Mouse (Mus musculus) heart, embryonic 14.5 days (tissue): Measurements from ENCODE around the gene Il12rb2. TPM values are rescaled to one million over a fixed set of nuclear protein-coding genes. Genes with fewer than 3 reads are reported as not detected.

ENCODE experiments used
- ATAC-seq: fragments of 200-750 bp; cut with Nextera tagmentation; 2 replicates; pipeline ENCODE4 v1.8.0; 2017; ENCODE audit warnings: low read depth, moderate TSS enrichment; ENCODE audit not compliant: insufficient number of reproducible peaks, insufficient read depth, low FRiP score
- H3K27ac ChIP-seq, 2 experiments: fragments of 200-500 bp in 1 of 2; fragments of 300-500 bp in 1 of 2; sonication (generic) in 1 of 2; replicated peaks in 1 of 2; 2 replicates each; pipeline ENCODE4 v1.5.1; 2012 to 2014; ENCODE audit warnings: low read depth in 2 of 2, low read length in 2 of 2, control low read depth in 1 of 2, mild to moderate bottlenecking in 1 of 2, mixed read lengths in 1 of 2; ENCODE audit not compliant: control insufficient read depth in 1 of 2, insufficient read depth in 1 of 2
- H3K27me3 ChIP-seq: fragments of 300-500 bp; sonication (generic); 2 replicates; pipeline ENCODE4 v1.6.1; 2014; ENCODE audit warnings: mild to moderate bottlenecking, low read length, control low read depth; ENCODE audit not compliant: control insufficient read depth, insufficient read depth
- H3K36me3 ChIP-seq: fragments of 300-500 bp; sonication (generic); 2 replicates; pipeline ENCODE4 v1.6.1; 2014; ENCODE audit warnings: mild to moderate bottlenecking, control low read depth, low read length, mixed read lengths; ENCODE audit not compliant: control insufficient read depth, insufficient read depth
- H3K4me1 ChIP-seq, 2 experiments: fragments of 200-500 bp in 1 of 2; fragments of 300-500 bp in 1 of 2; sonication (generic) in 1 of 2; 2 replicates each; pipeline ENCODE4 v1.6.1; 2012 to 2014; ENCODE audit warnings: low read length in 2 of 2, control low read depth in 1 of 2, mixed read lengths in 1 of 2; ENCODE audit not compliant: control insufficient read depth in 2 of 2, insufficient read depth in 2 of 2
- H3K4me2 ChIP-seq: fragments of 300-500 bp; sonication (generic); 2 replicates; pipeline ENCODE4 v1.6.1; 2014; ENCODE audit warnings: mild to moderate bottlenecking, low read length
- H3K4me3 ChIP-seq, 2 experiments: fragments of 200-500 bp in 1 of 2; fragments of 300-500 bp in 1 of 2; sonication (generic) in 1 of 2; 2 replicates each; pipeline ENCODE4 v1.5.1; 2012 to 2014; ENCODE audit warnings: low read length in 2 of 2, mild to moderate bottlenecking in 2 of 2, control low read depth in 1 of 2, low read depth in 1 of 2, moderate library complexity in 1 of 2; ENCODE audit not compliant: control insufficient read depth in 1 of 2, insufficient read depth in 1 of 2
- H3K9ac ChIP-seq: fragments of 300-500 bp; sonication (generic); 2 replicates; pipeline ENCODE4 v1.6.1; 2014; ENCODE audit warnings: mild to moderate bottlenecking, low read length
- H3K9me3 ChIP-seq: fragments of 300-500 bp; sonication (generic); 2 replicates; pipeline ENCODE4 v1.6.1; 2016; ENCODE audit warnings: low read length, control low read depth; ENCODE audit not compliant: control insufficient read depth
- WGBS: fragments of 180-500 bp; shearing (Covaris S2); extraction: QIAGEN DNeasy Blood & Tissue Kit; methylation state at CpG from one replicate; pipeline ENCODE4 v1.1.7; 2014; 5-methylcytosine and 5-hydroxymethylcytosine counted together
- polyA plus RNA-seq: library from polyadenylated mRNA; unstranded; fragments of >200 nt; fragmentation: Nextera tagmentation; extraction: Ambion mirVana; gene quantifications from 2 replicates; pipeline ENCODE4 v1.2.1, GENCODE M21; 2014

The Il12rb2 gene
- polyA plus RNA-seq, result 0.09 TPM in 1 of 2 replicates, not detected in the other

DNA sequence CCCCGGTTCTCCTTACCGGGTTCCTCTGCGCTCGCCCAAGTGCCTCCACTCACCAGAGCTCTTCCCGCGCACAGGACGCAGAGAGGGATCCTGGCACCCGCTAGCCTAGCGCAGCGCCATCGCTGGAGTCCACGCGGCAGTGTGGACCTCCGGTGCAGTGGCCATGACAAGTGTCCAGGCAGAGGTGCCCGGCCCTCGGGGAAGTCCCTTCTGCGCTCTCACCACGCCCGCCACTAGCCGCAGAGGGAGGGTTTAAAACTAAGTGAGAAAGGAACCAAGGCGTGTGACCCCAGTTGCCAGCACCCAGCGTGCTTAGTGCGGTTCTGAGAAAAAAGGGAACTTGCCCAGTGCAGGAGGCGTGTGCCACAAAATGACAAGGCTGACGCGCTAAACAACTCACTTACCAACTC lies at the start of gene Il12rb2:
Gene Il12rb2 (minus strand): TSS at position 207 of the 410 bp plus-strand sequence.
- H3K4me2 ChIP-seq, result peak within 1 kb of the TSS; percentile 79

DNA sequence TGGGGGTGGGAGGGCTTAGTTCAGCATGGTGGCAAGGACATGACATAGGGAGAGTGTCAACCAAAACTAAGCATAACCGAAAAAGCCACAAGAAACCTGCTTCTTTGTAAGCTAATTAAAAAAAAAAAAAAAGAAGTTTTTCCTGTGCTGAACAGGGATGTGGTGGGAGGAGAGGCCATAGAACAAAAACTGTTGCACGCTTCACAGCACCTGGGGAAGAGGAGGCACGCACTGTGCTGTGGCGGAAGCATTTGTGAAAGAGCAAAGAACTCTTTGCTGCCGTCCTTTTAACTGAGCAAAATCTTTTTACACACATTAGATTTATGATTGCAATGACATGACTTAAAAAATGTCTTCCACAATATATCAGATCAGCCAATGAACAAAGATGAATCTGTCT lies 45.8 kb upstream of the Il12rb2 start:
- Histone ChIP-seq H3K27me3 (no peaks in the 10 kb centered on the region), H3K27ac (no peak overlapping the region), H3K36me3 (no peaks in the 10 kb centered on the region), H3K4me1 (no peaks in the 10 kb centered on the region), H3K9me3 (no peaks in the 10 kb centered on the region), H3K9ac (no peak overlapping the region), H3K4me3 (no peak overlapping the region), H3K4me2 (no peak overlapping the region)
- no peak for ATAC-seq
- 85% methylated on average over 5 of the region's 5 CpGs for WGBS

More for the DNA sequence above, at the start of gene Il12rb2:
- no peak for ATAC-seq
- peak within 1 kb of the TSS; percentile 40 to 42 for H3K4me3 ChIP-seq
- WGBS, result 3% methylated on average over 26 of the region's 26 CpGs
- no peaks in the 10 kb centered on the region for H3K4me1 ChIP-seq
- H3K27me3 ChIP-seq, result 0 out of 2 replicates have a peak, but pooled peaks cover 6% of the 10 kb centered on the region
- H3K9me3 ChIP-seq, result no peaks in the 10 kb centered on the region
- H3K36me3 ChIP-seq, result no peaks in the 10 kb centered on the region
- peak within 1 kb of the TSS; percentile 38; the same call in 1 of the 2 replicates for H3K9ac ChIP-seq
- H3K27ac ChIP-seq, result no peak within 1 kb of the TSS

GRCm38 (mm10) chr6:67416557-67416956 lies 40.6 kb upstream of the Il12rb2 start:
- WGBS, result 72% methylated on average over 3 of the region's 3 CpGs
- no peaks in the 10 kb centered on the region for H3K9me3 ChIP-seq
- no peak overlapping the region for H3K4me2 ChIP-seq
- H3K36me3 ChIP-seq, result no peaks in the 10 kb centered on the region
- ATAC-seq, result no peak
- no peaks in the 10 kb centered on the region for H3K27me3 ChIP-seq
- no peak overlapping the region for H3K9ac ChIP-seq
- no peak overlapping the region for H3K27ac ChIP-seq
- H3K4me1 ChIP-seq, result no peaks in the 10 kb centered on the region
- no peak overlapping the region for H3K4me3 ChIP-seq

DNA sequence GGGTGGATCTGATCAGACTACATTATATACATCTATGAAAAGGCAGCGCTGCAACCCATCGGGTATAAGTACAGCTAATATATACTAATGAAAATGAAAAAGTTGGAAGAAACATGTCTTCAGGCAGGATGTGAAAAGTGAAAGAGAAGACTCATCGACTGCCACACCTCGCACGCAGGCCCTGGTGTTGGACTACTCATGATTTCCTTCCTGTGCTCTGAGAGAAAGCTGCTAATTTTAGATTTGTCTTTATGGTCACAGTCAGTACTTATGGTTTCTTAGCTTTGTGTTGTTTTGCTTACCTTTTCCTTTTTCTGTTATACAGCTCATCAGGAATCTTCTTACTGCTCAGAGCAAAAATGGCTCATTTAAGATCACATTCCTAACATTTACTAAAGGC lies 39.3 kb upstream of the Il12rb2 start:
- H3K4me3 ChIP-seq, result no peak overlapping the region
- no peak for ATAC-seq
- H3K9me3 ChIP-seq, result no peaks in the 10 kb centered on the region
- H3K27ac ChIP-seq, result no peak overlapping the region
- no peak overlapping the region for H3K4me2 ChIP-seq
- no peaks in the 10 kb centered on the region for H3K27me3 ChIP-seq
- no peaks in the 10 kb centered on the region for H3K4me1 ChIP-seq
- no peaks in the 10 kb centered on the region for H3K36me3 ChIP-seq
- 79% methylated on average over 5 of the region's 5 CpGs for WGBS
- H3K9ac ChIP-seq, result no peak overlapping the region

- H3K9me3 ChIP-seq, result no peaks in the 10 kb centered on the region
- 81% methylated on average over 2 of the region's 2 CpGs for WGBS
- H3K4me2 ChIP-seq, result no peak overlapping the region
- H3K27ac ChIP-seq, result no peak overlapping the region
- H3K9ac ChIP-seq, result no peak overlapping the region
- H3K4me1 ChIP-seq, result no peaks in the 10 kb centered on the region
- H3K27me3 ChIP-seq, result no peaks in the 10 kb centered on the region
- H3K36me3 ChIP-seq, result no peaks in the 10 kb centered on the region
- H3K4me3 ChIP-seq, result no peak overlapping the region
- no peak for ATAC-seq
Observed at GRCm38 (mm10) chr6:67413378-67413777, 37.4 kb upstream of the Il12rb2 start.

DNA sequence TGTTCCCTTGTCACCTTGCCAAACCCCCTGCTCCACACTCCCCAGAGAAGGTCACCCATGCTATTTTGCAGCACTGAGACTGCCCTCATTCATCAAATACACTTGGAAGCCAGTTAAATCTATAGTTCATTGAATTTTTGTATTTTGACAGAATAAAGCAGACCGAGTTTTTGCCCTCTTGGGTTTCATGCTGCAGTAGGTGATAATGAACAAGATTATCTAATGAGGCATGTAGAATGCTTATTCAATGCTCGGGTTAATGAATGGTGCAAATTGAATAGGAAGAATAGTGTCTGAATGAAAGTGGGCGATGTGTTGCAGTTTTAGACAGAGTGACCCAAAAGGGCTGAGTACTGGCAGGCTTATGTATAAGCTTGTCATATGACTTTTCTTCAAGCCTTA lies 29.3 kb upstream of the Il12rb2 start:
- Histone ChIP-seq H3K27me3 (no peaks in the 10 kb centered on the region), H3K9ac (no peak overlapping the region), H3K4me2 (no peak overlapping the region), H3K27ac (no peak overlapping the region), H3K36me3 (no peaks in the 10 kb centered on the region), H3K4me1 (no peaks in the 10 kb centered on the region), H3K9me3 (no peaks in the 10 kb centered on the region), H3K4me3 (no peak overlapping the region)
- no peak for ATAC-seq
- WGBS, result 81% methylated on average over 3 of the region's 3 CpGs

DNA sequence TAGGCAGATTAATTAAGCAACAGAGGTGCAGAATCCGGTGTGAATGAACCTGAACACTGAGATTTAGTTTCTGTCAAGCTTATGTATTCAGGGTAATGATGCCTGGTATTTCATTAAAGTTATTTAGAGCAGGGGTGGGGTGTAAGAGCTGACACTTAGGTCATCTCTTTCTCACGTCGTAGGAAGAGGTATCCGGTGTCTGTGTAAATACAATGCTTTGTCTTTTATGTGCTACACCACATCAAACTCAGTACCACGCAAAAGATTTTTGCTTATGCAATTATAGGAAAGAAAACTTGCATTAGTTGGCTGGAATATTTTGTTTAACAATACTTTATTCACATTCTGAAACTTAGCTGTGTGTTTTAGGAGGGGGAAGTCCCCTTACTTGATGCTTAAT lies 23.6 kb upstream of the Il12rb2 start:
- Histone ChIP-seq H3K36me3 (no peaks in the 10 kb centered on the region), H3K27ac (no peak overlapping the region), H3K27me3 (no peaks in the 10 kb centered on the region), H3K4me2 (no peak overlapping the region), H3K4me3 (no peak overlapping the region), H3K9me3 (no peaks in the 10 kb centered on the region), H3K9ac (no peak overlapping the region), H3K4me1 (no peaks in the 10 kb centered on the region)
- 72% methylated on average over 5 of the region's 5 CpGs for WGBS
- no peak for ATAC-seq

GRCm38 (mm10) chr6:67365785-67366184 lies 10.2 kb downstream of the Il12rb2 start:
- no peak overlapping the region for H3K27ac ChIP-seq
- WGBS, result 70% methylated on average over 4 of the region's 4 CpGs
- no peak for ATAC-seq
- no peaks in the 10 kb centered on the region for H3K27me3 ChIP-seq
- no peaks in the 10 kb centered on the region for H3K36me3 ChIP-seq
- no peaks in the 10 kb centered on the region for H3K4me1 ChIP-seq
- H3K9ac ChIP-seq, result no peak overlapping the region
- H3K9me3 ChIP-seq, result no peaks in the 10 kb centered on the region
- H3K4me3 ChIP-seq, result no peak overlapping the region
- no peak overlapping the region for H3K4me2 ChIP-seq
